Mouse (Mus musculus) Patski (cell line): Measurements from ENCODE around the gene Cul9. TPM values are rescaled to one million over a fixed set of nuclear protein-coding genes. Genes with fewer than 3 reads are reported as not detected.

Source experiments
- ATAC-seq: fragments of 100-300 bp; one replicate; pipeline ENCODE4 v1.8.0; 2021
- CTCF ChIA-PET: fragments of 350-600 bp; sonication (Branson Sonifier 250); formaldehyde crosslinking; loops from one replicate; lab custom pipeline; 2022; ENCODE audit warnings: inconsistent platforms; lab: Charles Lee
- POLR2A ChIA-PET: fragments of 350-600 bp; sonication (Branson Sonifier 250); formaldehyde crosslinking; loops from one replicate; lab custom pipeline; 2022; ENCODE audit warnings: antibody characterized with exemption, inconsistent platforms; lab: Charles Lee
- DNase-seq: peaks from one replicate; pipeline ENCODE4 v3.0.0-alpha.2; 2011; ENCODE audit warnings: low read depth, low spot score
- H3K27me3 ChIP-seq: fragments of 371-371 bp; one replicate; pipeline ENCODE4 v1.5.1; 2021
- CTCF ChIP-seq: fragments of 100-300 bp; IDR thresholded peaks from one replicate; pipeline ENCODE4 v1.5.1; 2021
- in situ Hi-C: fragments of 300-500 bp; cut with MboI; formaldehyde crosslinking; loops from 3 replicates; pipeline ENCODE4 v1.11.1; 2018; ENCODE audit warnings: low pct_unique_long_range_greater_than_20kb, mixed read lengths
- polyA plus RNA-seq: library from polyadenylated mRNA; unstranded; gene quantifications from one replicate; pipeline ENCODE4 v1.2.3, GENCODE M21; 2021

Gene Cul9
- polyA plus RNA-seq, 1 experiment from 2014 or later = 34.3 TPM

DNA sequence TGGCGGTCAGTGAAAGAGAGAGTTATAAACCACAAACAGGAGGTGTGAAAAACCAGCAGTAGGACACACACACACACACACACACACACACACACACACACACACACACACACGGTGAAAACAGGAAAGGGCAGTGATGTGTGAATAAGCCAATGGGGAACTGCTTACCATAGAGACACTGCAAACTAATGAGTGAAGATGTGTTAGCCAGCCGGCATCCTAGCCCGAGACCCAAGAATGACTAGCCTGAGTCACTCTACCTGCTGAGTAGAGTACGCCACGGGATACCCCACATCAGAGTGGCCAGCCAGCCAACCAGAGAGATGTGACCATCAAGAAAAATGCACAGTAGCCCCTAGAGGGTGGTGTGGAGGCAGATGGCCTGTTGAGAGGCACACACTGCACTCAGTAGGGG is 61.7 kb downstream of the Cul9 start:
- ATAC-seq (no peak), DNase-seq (no peak)
- peaks cover 55% of the 10 kb centered on the region for H3K27me3 ChIP-seq
- ChIA-PET CTCF (no interaction called here), POLR2A (no interaction called here)
- TF ChIP-seq CTCF = no peak
- in situ Hi-C loops = no loop called here

DNA sequence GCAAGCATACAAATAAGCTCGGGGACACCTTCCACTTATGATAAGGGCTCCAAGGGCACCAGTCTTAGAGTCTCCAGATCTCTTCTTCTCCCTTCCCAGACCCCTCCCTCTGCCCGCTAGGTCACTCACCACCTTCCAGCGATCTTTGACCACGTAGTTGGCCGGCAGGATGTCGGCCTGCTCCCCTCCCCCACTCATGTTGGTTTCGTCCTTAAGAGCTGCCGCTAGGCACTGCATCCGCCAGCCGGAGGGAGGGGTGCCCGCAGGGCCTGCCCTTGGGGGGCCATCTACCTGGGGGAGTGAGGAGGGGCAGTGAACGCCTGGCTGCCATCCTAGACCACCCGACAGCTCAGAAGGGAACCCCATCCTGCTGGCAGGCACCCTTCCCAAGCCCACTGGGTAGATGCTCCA is 62.2 kb downstream of the Cul9 start:
- ATAC-seq (no peak), DNase-seq (no peak)
- POLR2A ChIA-PET = no interaction called here
- no peak for TF ChIP-seq CTCF
- H3K27me3 ChIP-seq = peaks cover 60% of the 10 kb centered on the region
- CTCF ChIA-PET = no interaction called here
- in situ Hi-C loops = no loop called here

DNA sequence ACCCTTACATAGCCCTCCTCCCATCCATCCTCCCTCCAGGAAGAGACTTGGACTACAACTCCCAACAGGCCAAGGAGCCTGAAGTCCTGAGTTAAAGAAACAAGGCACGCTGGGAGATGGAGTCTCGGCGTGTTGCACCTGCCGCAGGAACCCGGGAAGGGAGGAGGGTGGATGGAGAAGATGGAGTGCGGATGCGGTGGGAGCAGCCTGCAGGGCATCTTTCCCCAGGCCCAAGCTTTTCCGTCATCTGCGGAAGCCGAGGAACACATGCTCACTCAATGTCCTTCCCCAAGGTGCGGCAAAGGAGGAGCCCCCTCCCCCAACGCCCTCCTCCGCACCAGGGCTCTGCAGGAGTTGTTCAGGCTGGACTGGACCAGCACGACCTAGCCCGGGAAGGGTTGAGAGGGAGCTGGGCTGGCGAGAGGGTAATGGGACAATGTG is 62.6 kb downstream of the Cul9 start:
- DNase-seq (no peak), ATAC-seq (no peak)
- peaks cover 62% of the 10 kb centered on the region for H3K27me3 ChIP-seq
- POLR2A ChIA-PET = no interaction called here
- in situ Hi-C loops = no loop called here
- CTCF ChIA-PET = no interaction called here
- TF ChIP-seq CTCF = no peak

DNA sequence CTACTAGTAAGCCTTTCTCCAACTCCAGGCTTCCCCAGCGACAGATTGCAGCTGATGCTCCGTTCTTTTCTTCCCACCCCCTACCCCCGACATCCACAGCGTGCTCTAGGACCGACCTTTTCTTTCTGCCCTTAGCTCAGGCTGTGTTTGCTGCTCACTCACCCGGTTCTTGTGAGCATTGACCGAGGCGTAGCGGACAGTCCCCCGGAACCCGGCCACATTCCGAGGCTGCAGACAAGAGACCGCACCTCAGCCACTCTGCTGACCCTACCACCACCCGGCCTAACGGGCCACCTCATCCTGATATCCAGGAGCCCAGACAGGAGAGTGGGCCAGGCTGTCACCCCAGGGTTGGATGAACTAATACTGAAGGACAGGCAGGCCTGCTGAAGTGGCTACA is 68.9 kb downstream of the Cul9 start:
- in situ Hi-C loops = no loop called here
- peaks cover 30% of the 10 kb centered on the region for H3K27me3 ChIP-seq
- POLR2A ChIA-PET = no interaction called here
- TF ChIP-seq CTCF = no peak
- ATAC-seq (no peak), DNase-seq (no peak)
- CTCF ChIA-PET = no interaction called here

DNA sequence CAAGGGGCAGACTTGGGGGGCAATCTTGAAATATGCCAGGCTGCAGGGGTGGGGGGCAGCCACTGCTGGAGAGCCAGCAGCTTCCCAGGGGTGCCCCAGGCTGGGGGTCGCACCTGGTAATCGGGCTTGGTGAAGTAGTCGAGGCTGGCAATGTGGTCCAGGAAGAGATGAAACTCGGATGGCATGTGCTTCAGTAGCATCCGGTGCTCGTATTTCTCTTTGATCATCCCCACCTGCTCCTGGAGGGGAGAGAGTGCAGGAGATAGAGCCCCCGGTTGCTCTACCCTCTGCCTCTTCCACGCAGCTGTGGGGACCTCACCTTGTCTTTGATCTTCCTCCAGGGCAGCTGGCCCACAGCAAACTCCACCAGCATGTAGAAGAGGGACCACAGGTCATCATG is 69.6 kb downstream of the Cul9 start:
- no peak for TF ChIP-seq CTCF
- peaks cover 30% of the 10 kb centered on the region for H3K27me3 ChIP-seq
- DNase-seq (no peak), ATAC-seq (no peak)
- ChIA-PET POLR2A (no interaction called here), CTCF (no interaction called here)
- in situ Hi-C loops = no loop called here

DNA sequence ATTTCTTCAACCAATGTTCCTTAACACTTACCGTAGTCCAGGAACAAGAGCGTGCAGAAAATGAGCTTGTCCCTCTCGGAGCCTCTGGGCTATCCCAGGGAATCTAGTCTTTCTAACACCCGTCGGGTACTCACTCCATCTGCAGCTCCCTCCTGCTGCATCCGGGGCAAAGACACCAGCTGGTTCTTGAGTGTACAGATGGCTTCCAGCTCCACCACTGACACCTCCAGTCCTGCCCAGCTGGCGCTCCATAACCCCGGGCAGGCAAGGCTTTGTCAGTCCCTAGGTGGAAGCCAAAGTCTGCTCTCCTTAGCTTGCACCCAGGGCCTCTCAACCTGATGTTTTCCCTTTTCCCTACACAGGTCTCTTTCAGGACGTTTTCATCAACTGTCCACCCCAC is 78.4 kb downstream of the Cul9 start:
- in situ Hi-C loops = no loop called here
- H3K27me3 ChIP-seq = peaks cover 28% of the 10 kb centered on the region
- POLR2A ChIA-PET = no interaction called here
- DNase-seq (no peak), ATAC-seq (no peak)
- CTCF ChIA-PET = no interaction called here
- TF ChIP-seq CTCF = no peak

DNA sequence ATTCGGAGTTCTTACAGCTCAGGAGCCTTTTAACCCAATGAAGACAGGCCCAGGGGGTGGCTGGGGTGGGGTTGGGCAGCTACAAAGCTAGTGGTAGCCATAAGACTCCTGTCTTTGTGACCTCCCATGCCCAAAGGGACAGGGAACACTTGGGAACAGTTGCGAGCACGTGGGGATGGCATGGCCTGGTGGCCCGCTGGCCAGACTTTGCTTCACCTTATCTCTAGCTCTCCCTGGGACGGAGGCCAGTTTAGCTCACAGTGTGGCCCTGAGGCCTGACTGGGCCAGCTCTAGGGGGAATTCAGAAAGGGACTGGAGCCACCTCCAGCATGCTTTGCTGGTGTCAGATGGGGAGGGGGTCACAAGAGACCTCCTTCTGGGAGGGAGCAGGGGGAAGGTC is 84.0 kb downstream of the Cul9 start:
- peaks cover 59% of the 10 kb centered on the region for H3K27me3 ChIP-seq
- in situ Hi-C loops = no loop called here
- ChIA-PET POLR2A (no interaction called here), CTCF (no interaction called here)
- DNase-seq = no peak
- no peak for TF ChIP-seq CTCF
- ATAC-seq = no peak

DNA sequence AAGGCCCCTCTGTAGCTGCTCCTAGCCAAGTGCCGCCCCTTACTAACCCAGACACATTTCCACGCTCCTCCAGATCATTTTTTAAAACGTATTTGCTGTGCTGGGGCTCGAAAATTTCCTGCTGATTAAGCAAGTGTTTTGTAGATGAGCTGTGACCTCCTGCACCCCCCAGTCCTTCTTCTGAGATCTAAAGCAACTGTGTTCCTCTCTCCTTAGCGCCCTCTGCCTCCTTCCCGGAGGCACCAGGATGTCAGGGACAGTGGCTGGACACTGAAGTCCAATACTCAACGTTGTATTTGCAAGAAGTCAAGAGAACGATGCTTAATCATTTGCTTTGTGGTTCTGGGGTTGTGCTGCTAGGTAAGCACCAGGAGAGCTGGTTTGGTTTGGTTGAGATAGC is 84.8 kb downstream of the Cul9 start:
- in situ Hi-C loops = no loop called here
- CTCF ChIA-PET = no interaction called here
- POLR2A ChIA-PET = interaction anchor here (0.6 kb wide), 1 partner anchor 10 kb away, joined by 4 read pairs; no protein-coding TSS in a partner anchor
- no peak for TF ChIP-seq CTCF
- DNase-seq (no peak), ATAC-seq (no peak)
- H3K27me3 ChIP-seq = peaks cover 58% of the 10 kb centered on the region

DNA sequence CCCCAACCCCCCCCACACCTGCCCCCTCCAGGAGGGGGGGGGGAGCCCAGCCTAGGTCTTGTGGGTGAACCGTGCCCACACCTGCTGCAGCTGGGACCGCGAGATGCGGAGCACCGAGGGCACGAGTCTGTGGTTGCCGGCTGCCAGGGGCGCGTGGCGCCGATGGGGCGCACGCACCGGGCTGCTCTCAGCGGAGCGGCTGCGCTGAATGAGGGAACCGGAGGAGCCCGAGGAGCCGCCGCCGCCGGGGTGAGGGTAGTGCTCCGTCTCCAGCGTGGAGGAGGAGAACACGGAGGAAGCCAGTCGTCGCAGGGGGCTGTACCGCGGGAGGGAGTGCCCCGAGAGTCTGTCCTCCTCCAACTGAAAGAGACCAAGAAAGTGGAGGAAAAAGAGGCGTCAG is 85.5 kb downstream of the Cul9 start:
- ChIA-PET POLR2A (interaction anchor here (0.6 kb wide), 1 partner anchor 10 kb away, joined by 4 read pairs; no protein-coding TSS in a partner anchor), CTCF (no interaction called here)
- H3K27me3 ChIP-seq = peaks cover 65% of the 10 kb centered on the region
- in situ Hi-C loops = no loop called here
- ATAC-seq = no peak
- DNase-seq = no peak
- no peak for TF ChIP-seq CTCF

DNA sequence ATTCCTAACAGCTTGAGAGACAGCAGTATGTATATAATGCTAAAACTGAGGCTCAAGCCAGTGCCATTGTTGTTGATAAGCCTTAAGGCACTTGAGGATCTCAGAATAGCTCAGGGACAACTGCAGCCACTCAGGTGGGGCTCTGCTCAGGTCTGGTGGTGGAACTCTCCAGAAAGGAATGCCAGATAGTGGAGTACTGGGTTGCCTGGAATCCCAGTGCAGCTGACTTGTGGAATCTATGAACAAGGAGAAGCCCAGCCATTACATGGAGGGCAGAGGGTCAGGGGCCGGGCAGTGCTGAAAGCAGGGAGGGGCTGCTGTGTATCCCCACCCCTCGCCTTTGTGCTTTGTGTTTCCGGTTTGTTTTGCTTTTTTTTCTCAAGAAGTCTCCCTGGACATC is 87.7 kb downstream of the Cul9 start:
- DNase-seq = no peak
- H3K27me3 ChIP-seq = peaks cover 67% of the 10 kb centered on the region
- ChIA-PET CTCF (no interaction called here), POLR2A (no interaction called here)
- in situ Hi-C loops = no loop called here
- TF ChIP-seq CTCF = no peak
- no peak for ATAC-seq

DNA sequence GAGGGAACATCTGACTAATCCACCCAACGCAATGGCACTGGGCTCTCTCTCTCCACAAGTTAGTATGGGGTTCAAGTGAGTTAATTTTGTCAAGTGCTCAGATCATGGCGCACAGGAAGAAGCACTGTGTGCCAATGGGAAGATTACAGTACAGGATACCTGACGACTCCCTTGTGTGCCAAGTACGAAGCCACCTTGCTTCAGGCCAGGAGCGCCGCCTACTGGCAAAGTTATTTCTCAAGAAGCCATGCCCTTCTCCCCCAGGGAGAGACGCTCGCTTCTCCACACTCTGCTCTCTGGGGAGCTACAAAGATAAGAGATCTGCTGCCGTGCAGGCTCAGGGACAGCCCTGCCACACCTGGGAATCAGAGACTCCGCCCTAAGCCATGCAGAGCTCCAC is 88.4 kb downstream of the Cul9 start:
- ChIA-PET CTCF (no interaction called here), POLR2A (no interaction called here)
- TF ChIP-seq CTCF = no peak
- DNase-seq = no peak
- in situ Hi-C loops = no loop called here
- no peak for ATAC-seq
- H3K27me3 ChIP-seq = peaks cover 66% of the 10 kb centered on the region

DNA sequence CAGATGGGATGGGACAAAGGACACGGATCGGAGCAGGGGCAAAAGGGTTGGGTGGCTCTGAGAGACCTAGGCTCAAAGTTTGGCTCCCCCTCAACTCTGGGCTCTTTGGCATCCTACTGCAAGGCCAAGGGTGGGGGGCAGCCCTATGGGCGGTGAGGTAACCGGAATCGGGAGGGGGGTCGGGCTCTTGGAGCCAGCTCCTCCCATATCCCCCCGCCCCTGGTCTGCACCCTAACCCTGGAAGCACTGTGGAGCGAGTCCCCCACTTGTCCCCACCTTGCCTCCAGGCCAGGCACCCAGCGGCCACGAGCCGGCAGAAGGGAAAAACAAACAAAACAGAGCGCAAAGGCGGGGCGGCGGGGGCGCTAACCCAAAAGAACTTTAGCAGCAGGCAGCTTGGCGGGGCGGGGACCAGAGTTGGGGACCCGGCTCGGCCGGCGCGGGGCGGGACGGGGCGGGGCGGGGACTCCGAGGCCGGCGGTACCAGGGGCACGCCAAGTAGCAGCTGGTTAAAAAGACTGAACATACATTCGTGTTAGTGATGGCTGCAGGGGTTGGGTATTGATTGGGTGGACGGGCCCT is 91.0 kb downstream of the Cul9 start:
- no peak for TF ChIP-seq CTCF
- H3K27me3 ChIP-seq = peaks cover 54% of the 10 kb centered on the region
- DNase-seq (no peak), ATAC-seq (no peak)
- in situ Hi-C loops = no loop called here
- POLR2A ChIA-PET = no interaction called here
- CTCF ChIA-PET = no interaction called here
